Mouse (Mus musculus) colon, adult 2 months (tissue): Measurements from ENCODE around the gene Fhod1. TPM values are rescaled to one million over a fixed set of nuclear protein-coding genes. Genes with fewer than 3 reads are reported as not detected.

ENCODE experiments used
- polyA plus RNA-seq: library from polyadenylated mRNA; depleted of rRNA; stranded (reverse); fragments of >200 nt; gene quantifications from 2 replicates; pipeline ENCODE4 v1.2.3, GENCODE M21; 2012; rRNA removed

Fhod1 gene
- polyA plus RNA-seq, result 40.7 and 41.1 TPM in 2 replicates

DNA sequence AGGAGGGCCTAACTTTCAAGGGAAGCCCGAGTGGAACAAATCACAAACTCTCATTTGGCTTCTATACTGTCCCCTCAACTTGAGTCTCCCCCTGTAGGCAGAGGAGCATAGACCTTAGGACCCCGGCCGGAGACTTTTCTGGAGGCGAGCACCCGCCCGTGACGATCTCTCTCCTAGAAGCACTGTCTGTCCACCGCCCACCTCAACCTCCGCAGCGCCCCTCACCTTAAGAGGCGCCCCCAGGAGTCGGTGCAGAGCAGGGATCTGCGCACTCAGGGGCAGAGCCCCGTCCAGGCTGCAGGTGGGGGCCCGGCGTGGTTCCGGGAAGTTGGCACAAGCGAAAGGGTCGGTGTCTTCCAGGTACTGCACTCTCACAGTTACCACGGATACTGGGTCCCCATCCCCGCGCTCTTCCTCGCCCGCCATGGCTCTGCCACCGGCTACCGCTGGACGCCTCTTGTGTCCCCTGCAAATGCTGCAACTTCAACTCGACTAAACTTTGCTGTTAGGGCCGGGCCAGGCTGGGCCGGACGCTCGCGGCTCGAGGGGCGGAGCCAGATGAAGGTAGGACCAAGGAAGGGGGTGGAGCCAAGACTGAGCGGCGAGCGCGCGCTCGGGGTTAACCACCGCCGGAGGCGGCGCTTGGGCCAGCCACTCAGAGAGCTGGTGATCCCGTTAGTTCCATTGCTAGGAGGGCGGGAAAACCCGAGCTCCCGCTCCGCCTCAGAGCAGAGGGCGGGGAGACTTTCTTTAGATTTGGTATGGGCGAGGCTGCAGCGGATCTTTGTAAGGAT lies at the start of gene Fhod1:
Gene Fhod1, minus strand, starts transcription at position 526 of the 794 bp plus-strand sequence.

DNA sequence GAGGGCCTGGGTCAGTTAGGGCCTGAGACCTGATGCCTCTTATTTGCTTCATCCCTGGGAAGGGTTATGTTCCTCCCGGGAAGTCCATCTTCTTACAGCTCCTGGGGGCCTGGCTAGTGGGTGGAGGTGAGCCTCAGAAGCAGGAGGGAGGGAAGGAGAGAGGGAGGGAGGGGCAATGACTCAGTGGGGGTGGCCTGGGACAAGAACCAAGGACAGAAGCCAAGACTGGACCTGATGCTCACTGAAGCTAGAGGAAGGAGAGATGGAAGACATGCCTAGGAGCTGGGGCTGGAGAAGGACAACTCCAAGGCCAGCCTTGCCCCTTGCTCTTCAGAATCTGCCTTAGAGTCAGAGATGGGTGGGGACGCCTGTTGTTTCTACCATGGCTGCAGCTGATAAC lies 25.3 kb upstream of the Fhod1 start, which contains the start of gene Plekhg4:
Gene Plekhg4, plus strand, starts transcription at position 243 of the 400 bp plus-strand sequence.

GRCm38 (mm10) chr8:105348450-105349095 lies 820 bp upstream of the Fhod1 start, which contains the start of gene Slc9a5:
Slc9a5 (plus strand) TSS chr8:105348843.

DNA sequence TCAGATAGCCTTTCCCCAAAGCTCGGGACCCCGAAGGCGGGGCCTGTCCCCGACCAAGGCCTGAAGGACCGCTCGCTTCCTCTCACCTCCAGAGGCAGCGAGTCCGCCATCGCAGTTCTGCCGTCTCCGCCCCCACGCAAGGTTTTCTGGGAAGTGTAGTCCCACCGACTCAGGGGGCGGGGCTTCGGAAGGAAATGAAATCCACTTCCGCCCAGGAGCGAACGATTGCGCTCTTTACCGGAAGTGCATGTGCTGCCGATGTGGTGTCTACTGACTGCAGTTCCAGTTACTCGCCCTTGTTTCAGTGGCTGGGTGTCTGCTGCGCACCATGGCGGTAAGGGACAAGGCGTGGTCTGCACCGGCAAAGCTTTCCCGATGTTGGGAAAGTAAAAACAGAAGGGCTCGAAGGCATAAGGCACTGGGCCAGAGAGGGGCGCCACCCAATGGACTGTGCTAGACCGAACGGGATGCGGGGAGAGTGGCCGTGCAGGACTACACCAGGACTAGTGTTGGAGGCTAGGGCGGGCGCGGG lies 21.5 kb downstream of the Fhod1 start, which contains the start of the genes Lrrc29 and Tmem208:
Gene Lrrc29, minus strand, starts transcription at position 138 of the 532 bp plus-strand sequence.
Gene Tmem208, plus strand, starts transcription at position 214 of the 532 bp plus-strand sequence.

GRCm38 (mm10) chr8:105305211-105306145 lies 42.3 kb downstream of the Fhod1 start, which contains the start of gene Elmo3:
Elmo3 (plus strand) TSS chr8:105305601.

GRCm38 (mm10) chr8:105297511-105298192 lies 50.1 kb downstream of the Fhod1 start, which contains the start of gene E2f4:
E2f4 (plus strand) TSS chr8:105297663.

GRCm38 (mm10) chr8:105295895-105296573 lies 51.7 kb downstream of the Fhod1 start, which contains the start of gene Exoc3l:
Exoc3l (minus strand) TSS chr8:105296101.

DNA sequence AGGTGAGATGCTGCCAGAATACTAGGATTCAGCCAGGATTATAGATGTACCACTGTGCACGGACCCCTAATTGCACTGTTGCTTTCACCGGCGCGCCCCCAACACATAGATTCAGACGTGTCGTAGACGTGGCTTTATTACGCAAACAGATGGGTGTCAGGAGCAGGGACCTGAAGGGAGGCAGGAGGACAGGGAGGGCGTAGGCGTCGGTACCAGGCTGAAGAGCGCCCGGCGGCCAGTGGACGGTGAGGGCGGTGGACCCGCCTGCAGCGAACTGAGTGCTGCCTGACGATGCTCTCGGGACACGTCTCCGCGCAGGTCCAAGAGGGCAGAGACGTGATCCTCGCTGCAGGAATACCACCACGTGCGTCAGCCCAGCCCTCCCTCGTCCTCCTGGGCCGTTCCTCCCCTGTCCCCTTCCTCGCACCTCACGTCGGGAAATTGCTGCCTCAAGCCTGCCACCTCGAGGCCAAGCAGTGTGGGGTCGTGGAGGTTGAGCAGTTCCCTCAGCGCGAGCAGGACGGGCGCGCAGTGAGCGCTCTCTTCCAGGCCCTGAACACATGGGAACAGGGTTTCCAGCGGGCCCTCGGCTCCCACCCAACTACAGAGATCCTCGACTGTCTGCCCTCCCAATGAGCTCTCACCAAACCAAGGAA lies 57.8 kb downstream of the Fhod1 start, which contains the start of gene 4931428F04Rik:
Gene 4931428F04Rik, minus strand, starts transcription at position 60 of the 656 bp plus-strand sequence.

Other genes starting within 250 kb of the Fhod1 start
- not detected in 2 replicates for gene Ces4a, start 216.2 kb downstream of the Fhod1 start, polyA plus RNA-seq
- 6.9 and 10.0 TPM in 2 replicates for gene Cbfb, start 177.3 kb downstream of the Fhod1 start, polyA plus RNA-seq
- gene D230025D16Rik, start 122.8 kb downstream of the Fhod1 start, polyA plus RNA-seq, result 14.8 and 16.9 TPM in 2 replicates
- 35.2 and 44.8 TPM in 2 replicates for gene B3gnt9, start 92.8 kb downstream of the Fhod1 start, polyA plus RNA-seq
- gene Tradd, start 83.3 kb downstream of the Fhod1 start, polyA plus RNA-seq, result 129 and 138 TPM in 2 replicates
- gene Fbxl8, start 83.3 kb downstream of the Fhod1 start, polyA plus RNA-seq, result 32.7 and 38.4 TPM in 2 replicates
- 2.5 and 2.8 TPM in 2 replicates for gene Hsf4, start 78.2 kb downstream of the Fhod1 start, polyA plus RNA-seq
- gene Nol3, start 71.8 kb downstream of the Fhod1 start, polyA plus RNA-seq, result 3.5 and 4.6 TPM in 2 replicates
- 4.0 TPM in 2 replicates for gene 4931428F04Rik, start 58.1 kb downstream of the Fhod1 start, polyA plus RNA-seq
- 2.5 and 4.1 TPM in 2 replicates for gene Exoc3l, start 51.9 kb downstream of the Fhod1 start, polyA plus RNA-seq
- gene E2f4, start 50.3 kb downstream of the Fhod1 start, polyA plus RNA-seq, result 125 and 134 TPM in 2 replicates
- 87.8 and 103 TPM in 2 replicates for gene Elmo3, start 42.4 kb downstream of the Fhod1 start, polyA plus RNA-seq
- gene Lrrc29, start 21.7 kb downstream of the Fhod1 start, polyA plus RNA-seq, result 7.6 and 9.6 TPM in 2 replicates
- 89.6 and 121 TPM in 2 replicates for gene Tmem208, start 21.6 kb downstream of the Fhod1 start, polyA plus RNA-seq
- gene Slc9a5, start 890 bp upstream of the Fhod1 start, polyA plus RNA-seq, result 9.1 and 11.1 TPM in 2 replicates
- gene Plekhg4, start 25.3 kb upstream of the Fhod1 start, polyA plus RNA-seq, result 0.37 and 0.56 TPM in 2 replicates
- 0.05 TPM in 1 of 2 replicates, not detected in the other for gene Kctd19, start 65.5 kb upstream of the Fhod1 start, polyA plus RNA-seq
- gene Lrrc36, start 65.6 kb upstream of the Fhod1 start, polyA plus RNA-seq, result 0.16 and 0.56 TPM in 2 replicates
- 319 and 403 TPM in 2 replicates for gene Tppp3, start 123.6 kb upstream of the Fhod1 start, polyA plus RNA-seq
- 52.7 and 54.0 TPM in 2 replicates for gene Zdhhc1, start 148.9 kb upstream of the Fhod1 start, polyA plus RNA-seq
- 624 and 727 TPM in 2 replicates for gene Hsd11b2, start 170.8 kb upstream of the Fhod1 start, polyA plus RNA-seq
- gene Atp6v0d1, start 218.1 kb upstream of the Fhod1 start, polyA plus RNA-seq, result 104 and 120 TPM in 2 replicates